Mouse (Mus musculus): ENCODE data around the gene Gm3327. TPM values are rescaled to one million over a fixed set of nuclear protein-coding genes. Genes with fewer than 3 reads are reported as not detected.
"Not testable (repeated sequence)": the region's sequence is repeated elsewhere in the genome, so short reads cannot be mapped to it uniquely, and the experiment has no call there.

Gm3327 gene
- not detected in 2 replicates for polyA plus RNA-seq (2012; rRNA removed)

DNA sequence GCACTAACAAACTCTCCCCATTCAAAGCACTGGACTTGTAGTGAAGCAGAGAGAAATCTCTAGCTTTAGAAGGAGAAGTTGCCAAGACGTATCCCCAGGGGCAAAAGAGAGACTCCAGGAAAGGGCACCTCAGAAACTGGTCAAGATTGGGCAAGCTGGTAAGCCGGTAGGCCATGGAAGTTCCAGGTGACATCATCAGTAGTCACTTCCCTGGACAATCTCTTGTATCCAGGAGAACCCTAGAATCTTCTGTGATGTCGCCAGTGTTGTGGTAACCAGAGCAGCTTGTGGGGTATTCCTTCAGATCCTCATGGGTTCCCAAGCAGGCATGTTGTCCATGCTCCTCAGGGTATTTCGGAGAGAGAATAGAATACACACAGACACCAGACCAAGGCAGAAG, at the start of gene Gm3327:
Gene Gm3327 (plus strand): TSS at position 301 of the 400 bp plus-strand sequence.
- not testable (repeated sequence) for DNase-seq (ENCODE audit: low read depth, low spot score)
- 71% methylated on average over 4 of the region's 4 CpGs for WGBS

DNA sequence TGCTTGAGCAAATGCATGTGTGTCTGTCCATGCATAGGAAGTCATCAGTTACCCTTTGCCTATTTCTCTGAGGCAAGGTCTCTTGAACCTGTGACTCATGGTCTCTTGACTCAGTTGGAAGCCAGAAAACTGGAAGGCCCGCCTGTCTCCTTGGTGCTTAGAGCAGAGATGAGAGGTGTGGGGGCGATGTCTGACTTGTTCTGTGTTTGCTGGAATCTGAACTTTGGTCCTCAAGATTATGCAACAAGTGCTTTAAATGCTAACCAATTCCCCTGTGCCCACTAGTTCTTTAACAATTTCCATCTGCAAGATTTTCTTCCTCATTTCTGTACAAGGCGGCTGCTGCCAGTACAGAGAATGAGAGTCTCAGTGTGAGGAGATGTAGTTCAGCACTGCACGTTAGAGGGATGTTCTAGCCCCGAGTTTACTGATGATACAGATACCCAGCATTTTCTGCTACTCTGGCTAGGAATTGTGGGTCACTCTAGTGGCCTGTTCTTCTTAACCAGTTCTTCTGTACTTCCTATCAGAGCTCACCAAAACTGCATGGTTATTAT, 45.8 kb upstream of the Gm3327 start:
- 40% methylated on average over 5 of the region's 5 CpGs for WGBS
- not testable (repeated sequence) for DNase-seq (ENCODE audit: low read depth, low spot score)

DNA sequence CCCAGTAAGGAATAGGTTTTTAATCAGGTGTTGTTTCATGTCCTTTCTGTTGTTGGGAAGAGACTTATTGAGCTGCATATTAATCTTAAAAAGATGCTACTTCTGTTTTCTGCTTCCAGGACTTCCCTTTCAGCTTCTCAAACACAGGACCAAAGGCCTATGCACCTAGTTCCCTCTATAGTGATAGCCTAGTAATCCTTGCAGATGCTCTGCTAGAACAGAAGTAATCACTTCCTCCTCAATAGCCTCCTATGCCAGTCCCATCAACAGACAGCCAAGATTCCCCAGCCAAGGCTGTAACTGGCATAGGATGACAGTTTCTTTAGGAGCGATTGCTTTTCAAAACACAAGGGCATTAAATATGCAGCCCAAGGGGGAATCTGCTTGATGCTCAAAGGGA, 37.1 kb upstream of the Gm3327 start:
- 94% methylated on average over 1 of the region's 1 CpGs for WGBS

DNA sequence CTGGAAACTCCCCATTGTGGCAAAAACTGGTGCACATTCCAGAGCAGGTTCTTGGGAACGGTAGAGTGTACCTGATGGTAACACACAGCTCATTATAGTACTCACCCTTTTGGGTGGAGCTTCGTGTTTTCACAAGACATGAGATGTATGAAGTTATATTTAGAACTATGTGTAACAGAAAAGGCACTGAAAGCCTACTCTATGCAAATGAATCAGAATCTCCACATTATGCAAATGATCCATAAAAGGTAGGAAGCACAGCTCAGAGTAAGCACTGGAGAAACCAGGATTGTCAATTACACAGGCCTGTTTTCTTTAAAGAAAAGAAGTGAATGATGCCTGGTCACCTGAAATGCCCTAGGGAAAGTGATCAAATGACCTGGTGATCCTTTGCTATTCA, 36.1 kb upstream of the Gm3327 start:
- not testable (repeated sequence) for DNase-seq (ENCODE audit: low read depth, low spot score)
- WGBS = 52% methylated on average over 2 of the region's 2 CpGs

More for the DNA sequence above, 37.1 kb upstream of the Gm3327 start:
- DNase-seq (ENCODE audit: low read depth, low spot score) = not testable (repeated sequence)

DNA sequence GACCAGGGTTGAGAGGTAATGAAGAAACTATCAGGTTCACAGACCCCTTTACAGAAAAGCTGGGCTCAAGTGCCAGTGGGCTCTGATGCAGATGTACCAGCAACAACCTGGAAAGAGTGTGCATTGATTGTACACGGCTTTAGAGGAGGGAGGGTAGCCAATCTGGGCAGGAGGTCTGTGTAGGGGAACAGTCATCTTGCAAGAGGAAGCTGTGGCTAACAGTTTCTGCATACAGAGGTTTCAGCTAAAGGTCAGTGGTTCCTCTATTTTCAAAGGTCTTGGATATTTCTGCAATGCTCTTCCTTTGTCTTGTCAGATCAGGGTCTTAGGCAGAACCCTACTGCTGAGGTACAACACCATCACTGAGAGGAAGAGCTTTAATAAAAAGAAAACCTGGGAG, 32.1 kb upstream of the Gm3327 start:
- not testable (repeated sequence) for DNase-seq (ENCODE audit: low read depth, low spot score)
- 38% methylated on average over 1 of the region's 1 CpGs for WGBS

DNA sequence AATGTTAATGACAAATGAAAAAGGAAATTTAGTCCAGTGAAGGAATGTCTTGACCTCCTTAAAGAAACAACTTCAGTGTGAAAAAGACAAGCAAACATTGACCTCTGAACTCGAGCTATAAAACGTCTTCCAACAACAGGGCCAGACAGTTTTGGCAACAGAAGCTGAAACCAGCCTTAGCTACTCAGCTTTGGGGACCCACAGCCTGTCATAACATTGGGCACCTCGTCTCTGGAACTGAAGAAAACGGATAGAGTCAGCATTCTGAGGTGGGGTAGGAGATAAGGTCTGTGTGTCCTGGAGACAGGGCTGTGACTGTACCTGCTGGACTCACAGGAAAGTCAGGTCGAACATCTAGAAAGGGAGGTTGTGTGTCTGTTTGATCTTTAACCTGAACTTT, 29.2 kb upstream of the Gm3327 start:
- DNase-seq (ENCODE audit: low read depth, low spot score) = not testable (repeated sequence)
- WGBS = 12% methylated on average over 5 of the region's 5 CpGs

DNA sequence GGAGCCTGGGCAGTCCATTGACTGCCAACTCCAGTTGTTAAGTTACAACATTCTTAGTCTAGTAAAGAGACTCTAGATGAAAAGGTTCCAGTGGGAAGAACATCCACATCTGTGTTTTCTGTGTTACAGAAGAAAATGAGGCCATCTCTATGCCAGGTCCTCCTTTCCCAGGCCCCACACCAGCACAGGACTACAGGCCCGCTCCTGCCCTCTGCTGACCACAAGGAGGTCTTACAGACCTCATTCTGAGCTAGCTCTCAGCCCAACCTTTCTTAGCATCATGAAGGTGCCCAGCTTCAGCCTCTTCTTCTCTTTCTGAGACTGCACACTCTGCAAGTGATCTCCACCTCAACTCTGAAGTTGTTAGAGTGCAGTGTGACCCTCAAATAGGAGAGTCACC, 23.6 kb upstream of the Gm3327 start:
- not testable (repeated sequence) for DNase-seq (ENCODE audit: low read depth, low spot score)
- no CpG with 5 or more reads among the region's 1 CpGs for WGBS

DNA sequence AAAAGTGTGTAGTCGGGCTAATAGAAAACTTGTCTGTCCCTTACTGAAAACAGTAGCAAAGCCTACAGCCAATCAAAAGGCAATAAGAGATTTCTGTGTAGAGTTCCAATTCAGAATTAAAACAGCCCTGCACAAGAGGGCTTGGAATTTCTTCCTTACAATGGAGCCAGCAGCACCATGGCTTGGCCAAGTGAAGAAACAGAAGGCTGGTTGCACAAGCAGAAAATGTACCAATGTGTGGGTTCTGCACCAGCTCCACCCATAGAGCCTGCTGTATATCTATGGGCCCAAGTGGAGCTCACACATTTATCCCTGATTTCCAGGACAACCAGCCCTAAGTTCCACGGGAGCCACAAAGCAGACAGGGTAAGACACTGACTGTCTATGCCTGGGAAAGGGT, 21.3 kb upstream of the Gm3327 start, which contains the start of gene Ear2:
Gene Ear2 (plus strand): TSS at position 301 of the 400 bp plus-strand sequence.
- not testable (repeated sequence) for DNase-seq (ENCODE audit: low read depth, low spot score)
- 82% methylated on average over 2 of the region's 2 CpGs for WGBS

DNA sequence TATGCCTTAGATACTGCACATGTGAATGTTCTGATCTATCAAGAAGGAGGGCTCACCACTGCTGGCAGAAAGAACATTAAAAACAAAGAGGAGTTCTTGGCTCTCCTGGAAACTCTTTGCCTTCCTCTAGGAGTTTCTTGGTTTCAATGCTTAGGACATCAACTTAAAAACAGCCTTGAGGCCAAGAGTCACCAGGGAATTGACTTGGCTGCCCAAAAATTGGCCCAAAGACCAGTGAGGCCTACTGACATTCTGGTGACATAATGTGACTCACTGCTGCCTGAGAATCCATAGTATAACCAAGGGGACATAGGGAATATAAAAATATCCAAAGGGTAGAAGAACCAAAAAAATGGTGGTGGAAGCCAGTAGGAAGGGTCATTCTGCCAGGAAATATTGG, 12.7 kb upstream of the Gm3327 start:
- no peak for DNase-seq (ENCODE audit: low read depth, low spot score)

Other genes with a start within 250 kb of the Gm3327 start
- gene Ear1, start 248.3 kb upstream of the Gm3327 start, polyA plus RNA-seq (2012; rRNA removed) = not detected in 2 replicates
- not detected in 2 replicates for gene Ear10, start 200.3 kb upstream of the Gm3327 start, polyA plus RNA-seq (2012; rRNA removed)
- 0.26 and 0.36 TPM in 2 replicates for gene Gm8113, start 198.5 kb upstream of the Gm3327 start, polyA plus RNA-seq (2012; rRNA removed)
- not detected in 2 replicates for gene Ang5, start 166.8 kb upstream of the Gm3327 start, polyA plus RNA-seq (2012; rRNA removed)
- gene Ang6, start 121.6 kb upstream of the Gm3327 start, polyA plus RNA-seq (2012; rRNA removed) = not detected in 2 replicates
- gene Ear2, start 21.2 kb upstream of the Gm3327 start, polyA plus RNA-seq (2012; rRNA removed) = 2.0 and 3.8 TPM in 2 replicates
- gene Gm8212, start 73.8 kb downstream of the Gm3327 start, polyA plus RNA-seq (2012; rRNA removed) = not detected in 2 replicates
- gene 4930503E14Rik, start 89.4 kb downstream of the Gm3327 start, polyA plus RNA-seq (2012; rRNA removed) = not detected in 2 replicates
- gene Gm8220, start 161.7 kb downstream of the Gm3327 start, polyA plus RNA-seq (2012; rRNA removed) = not detected in 2 replicates
- not detected in 2 replicates for gene Gm5930, start 214.7 kb downstream of the Gm3327 start, polyA plus RNA-seq (2012; rRNA removed)
- not detected in 2 replicates for gene Gm8229, start 241.5 kb downstream of the Gm3327 start, polyA plus RNA-seq (2012; rRNA removed)